Mouse (Mus musculus): Measurements from ENCODE around the gene P3h1.

The P3h1 gene

DNA sequence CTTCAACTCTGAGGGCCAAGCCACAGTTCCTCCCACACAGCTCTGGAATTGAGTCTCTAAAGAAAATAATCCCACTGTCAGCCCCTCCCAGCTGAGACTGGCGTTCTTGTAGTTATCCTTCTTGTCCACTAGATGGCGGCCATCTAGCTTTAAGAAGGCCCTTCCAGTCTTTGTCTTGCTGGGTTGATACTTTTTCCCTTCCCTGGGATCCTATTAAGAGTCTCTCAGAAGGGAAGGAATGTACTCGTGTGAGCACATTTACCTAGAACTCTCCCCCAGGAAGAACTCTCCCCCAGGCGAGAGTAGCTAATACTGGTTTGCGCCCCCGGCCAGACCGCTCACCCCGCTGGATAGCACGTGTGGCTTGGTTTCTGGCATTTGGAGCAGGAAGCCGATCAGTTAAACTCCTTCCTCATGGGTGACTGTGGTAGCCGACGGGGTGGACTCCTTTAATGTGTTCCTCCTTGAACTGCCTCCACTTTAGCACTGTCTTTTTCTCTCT lies 6.5 kb downstream of the P3h1 start:
- peak; percentile 89 for DNase-seq

DNA sequence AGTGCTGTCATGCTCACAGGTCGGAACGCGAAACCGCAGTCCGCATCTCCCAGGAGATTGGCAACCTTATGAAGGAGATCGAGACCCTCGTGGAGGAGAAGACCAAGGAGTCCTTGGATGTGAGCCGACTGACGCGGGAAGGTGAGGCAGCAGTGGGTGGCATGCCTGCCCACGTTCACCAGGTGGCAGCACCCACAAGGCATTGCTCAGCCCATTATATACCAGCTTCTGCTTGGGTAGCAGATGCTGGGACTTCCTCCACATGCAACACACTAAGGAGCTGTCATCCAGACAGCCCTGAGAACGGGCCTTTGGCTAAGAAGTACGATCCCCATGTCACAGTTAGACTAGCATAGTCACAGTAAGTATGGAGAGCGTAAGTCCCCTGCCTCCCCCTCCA lies 8.9 kb downstream of the P3h1 start:
- no peak for DNase-seq

- DNase-seq = no peak
Observed at GRCm38 (mm10) chr4:119242571-119242970, 9.9 kb downstream of the P3h1 start.

DNA sequence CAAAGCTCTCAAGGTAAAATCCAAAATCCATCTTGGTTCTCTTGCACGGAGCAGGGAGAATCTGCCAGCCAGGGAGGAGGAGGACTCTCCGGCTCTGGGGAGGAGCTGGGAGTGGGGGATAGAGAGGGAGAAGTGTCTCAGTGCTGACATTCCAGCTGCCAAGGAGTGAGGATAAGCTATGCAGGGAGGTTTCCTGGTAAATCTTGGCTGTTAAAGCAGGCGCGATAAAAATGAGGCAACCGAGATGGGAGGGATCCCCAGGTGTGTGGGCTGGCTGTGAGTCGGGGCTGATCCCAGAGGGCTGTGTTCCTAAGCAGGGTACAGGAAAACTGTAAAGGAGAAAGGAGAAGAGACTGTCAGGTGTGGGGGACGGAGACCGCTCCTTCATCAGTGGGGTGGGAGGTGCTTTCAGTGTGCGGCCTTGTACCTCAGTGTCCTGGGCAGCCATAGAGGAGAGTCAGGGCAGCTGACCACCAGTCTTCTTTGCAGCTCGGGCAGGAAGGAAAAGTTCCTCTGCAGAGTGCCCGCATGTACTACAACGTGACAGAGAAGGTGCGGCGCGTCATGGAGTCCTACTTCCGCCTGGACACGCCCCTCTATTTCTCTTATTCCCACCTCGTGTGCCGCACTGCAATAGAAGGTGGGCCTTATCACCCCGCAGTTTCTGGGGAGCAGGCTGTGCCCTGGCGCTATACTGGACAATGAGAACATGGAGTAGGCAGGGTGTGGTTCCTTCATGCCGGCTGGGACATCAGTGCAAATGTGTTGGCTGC lies 11.9 kb downstream of the P3h1 start:
- no peak for DNase-seq

DNA sequence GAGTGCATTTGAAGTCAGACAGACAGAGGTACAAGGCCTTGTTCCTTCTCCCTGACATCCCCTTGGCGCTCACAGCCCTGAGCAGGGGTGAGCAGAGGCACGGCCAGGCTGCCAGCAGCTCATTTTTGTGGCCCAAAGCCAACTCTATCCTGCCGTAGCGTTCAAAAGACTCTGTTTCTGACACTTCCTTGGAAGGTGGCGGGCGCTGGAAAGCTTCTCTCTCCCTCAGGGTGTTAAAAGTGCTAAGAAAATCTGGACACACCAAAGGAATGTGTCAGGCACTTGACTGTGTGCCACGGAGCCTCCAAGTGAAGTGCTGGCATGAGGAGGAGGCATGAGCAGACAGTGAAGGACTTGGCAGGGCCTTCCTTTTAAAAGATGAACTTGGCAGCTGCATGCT lies 12.8 kb downstream of the P3h1 start:
- DNase-seq = no peak

DNA sequence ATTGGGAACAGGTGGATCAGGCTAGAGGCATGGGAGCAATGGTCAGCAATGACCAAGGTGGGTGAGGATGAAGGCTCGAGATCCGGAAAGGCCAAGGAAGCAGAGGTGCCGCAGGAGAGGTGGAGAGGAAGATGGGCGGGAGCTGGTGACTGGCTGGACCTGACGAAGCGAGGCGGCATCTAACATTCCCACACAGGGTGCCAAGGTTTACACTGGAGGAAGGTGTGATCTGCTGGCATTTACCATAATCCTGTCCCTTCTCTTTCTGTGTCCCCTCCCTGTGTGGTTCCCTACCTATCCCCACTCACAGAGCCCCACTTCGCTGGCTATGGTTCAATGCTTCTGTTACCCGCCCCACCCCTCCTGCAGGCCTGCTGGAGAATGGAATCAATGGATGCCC lies 13.2 kb downstream of the P3h1 start:
- no peak for DNase-seq

GRCm38 (mm10) chr4:119246688-119247225 lies 14.0 kb downstream of the P3h1 start:
- no peak for DNase-seq

DNA sequence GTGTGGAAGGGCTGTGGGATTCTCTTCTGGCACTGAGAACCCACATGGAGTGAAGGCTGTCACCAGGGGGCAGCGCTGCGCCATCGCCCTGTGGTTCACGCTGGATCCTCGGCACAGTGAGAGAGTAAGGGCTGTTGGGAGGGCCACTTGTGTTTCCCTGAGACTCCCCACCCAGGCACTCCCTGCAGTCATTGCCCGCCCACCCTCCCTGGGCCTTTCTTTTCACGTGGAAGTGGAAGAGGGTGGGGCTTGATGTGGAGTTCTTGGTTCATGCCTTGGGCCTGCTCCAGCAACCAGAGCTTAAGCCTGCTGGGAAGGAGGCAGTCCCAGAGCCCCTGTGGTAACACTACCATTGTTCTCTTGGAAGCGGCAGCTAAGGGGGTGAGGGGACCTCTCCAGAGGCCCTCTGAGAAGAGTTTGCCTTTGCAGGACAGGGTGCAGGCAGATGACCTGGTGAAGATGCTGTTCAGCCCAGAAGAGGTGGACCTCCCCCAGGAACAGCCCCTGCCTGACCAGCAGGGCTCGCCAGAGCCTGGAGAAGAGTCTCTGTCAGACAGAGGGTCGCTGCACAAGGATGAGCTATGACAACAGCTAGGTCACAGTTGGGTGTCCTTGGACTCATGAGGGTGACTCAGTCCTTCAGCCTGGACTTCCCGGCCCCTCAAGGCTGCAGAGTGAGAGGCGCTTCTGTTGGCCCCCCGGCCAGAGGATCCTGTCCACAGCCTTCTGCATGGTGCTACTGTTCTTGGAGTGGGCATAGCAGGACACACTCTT lies 14.9 kb downstream of the P3h1 start:
- peak; percentile 79 for DNase-seq

GRCm38 (mm10) chr4:119248407-119248965 lies 15.8 kb downstream of the P3h1 start:
- no peak for DNase-seq

DNA sequence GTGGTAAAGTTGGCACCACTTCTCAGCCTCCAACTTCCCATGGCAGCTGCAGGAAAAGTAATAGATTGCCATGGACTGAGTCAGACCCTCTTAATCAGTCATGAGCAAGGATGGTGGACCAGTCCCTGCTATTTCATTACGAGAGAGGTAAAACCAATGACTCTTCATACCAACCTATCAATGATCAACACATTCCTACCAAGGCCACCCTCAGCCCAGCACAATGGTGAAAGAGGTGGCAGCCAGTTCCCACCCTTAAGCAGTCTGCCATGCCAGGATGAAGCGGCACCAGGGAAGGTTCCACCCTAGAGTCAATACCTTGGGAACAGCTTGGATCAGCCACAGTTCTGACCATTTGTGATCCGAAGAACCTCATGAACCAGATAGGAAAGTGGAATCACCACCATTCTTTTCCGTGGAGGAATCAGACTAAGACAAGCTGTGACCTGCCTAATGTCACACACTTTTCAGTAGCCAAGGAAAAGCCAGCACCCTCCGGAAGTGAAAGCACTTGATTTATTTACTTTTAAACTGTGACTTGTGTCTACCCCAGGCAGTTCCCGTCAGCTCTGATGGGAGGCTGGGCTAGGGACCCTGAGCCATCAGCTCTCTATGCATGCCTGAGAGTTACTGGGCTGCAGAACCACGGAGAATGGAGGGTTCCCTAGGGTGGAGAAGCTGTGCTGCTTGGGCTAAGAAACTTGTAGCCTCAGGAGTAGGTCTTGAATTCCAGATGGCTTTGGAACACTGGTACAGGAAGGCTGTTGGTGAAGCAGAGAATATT lies 19.5 kb downstream of the P3h1 start:
- no peak for DNase-seq

DNA sequence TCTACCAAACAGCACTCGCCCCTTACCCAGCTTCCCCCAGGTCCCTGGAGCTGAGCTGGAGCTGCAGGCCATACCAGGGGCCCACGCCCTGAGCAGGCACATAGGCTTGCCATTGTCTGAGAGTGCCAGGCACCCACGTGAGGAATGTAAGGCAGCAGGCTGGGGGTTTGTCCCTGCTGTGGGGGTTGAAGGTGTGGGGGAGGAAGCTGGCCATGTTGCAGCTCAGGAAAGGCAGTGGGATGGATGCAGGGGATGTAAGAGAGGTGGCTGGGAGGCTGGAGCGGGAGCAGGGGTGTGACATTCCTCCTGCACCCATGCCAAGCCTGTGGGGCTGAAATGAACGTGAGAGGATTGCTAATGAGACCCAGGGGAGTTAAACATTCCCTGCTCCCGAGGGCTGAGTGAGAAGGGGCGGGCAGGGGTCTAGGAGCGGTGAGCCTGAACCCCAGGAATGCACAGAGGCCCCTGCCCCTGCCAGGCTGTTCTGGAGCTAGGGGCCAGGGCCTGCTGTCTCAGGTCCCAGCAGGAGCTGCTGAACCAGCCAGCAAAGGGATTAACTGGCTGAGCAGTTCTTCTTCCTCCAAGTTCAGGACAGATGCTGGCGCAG lies 21.4 kb downstream of the P3h1 start:
- peak; percentile 66 for DNase-seq

DNA sequence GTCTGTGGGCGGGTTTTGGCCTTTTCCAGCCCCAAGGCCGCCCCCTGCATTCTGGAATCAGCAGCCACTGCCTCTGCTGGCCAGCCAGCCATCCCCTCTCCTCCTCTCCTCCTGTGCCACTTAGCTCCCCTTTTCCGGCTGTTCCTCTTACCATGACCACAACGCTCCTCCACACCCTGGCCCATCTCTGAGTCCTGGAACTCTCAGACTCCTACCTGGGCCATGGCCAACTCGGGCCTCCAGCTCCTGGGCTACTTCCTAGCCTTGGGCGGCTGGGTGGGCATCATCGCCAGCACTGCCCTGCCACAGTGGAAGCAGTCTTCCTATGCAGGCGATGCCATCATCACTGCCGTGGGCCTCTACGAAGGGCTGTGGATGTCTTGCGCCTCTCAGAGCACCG lies 22.6 kb downstream of the P3h1 start, which contains the start of gene Cldn19:
Gene Cldn19 (plus strand): TSS at position 64 of the 400 bp plus-strand sequence.
- DNase-seq = no peak

DNA sequence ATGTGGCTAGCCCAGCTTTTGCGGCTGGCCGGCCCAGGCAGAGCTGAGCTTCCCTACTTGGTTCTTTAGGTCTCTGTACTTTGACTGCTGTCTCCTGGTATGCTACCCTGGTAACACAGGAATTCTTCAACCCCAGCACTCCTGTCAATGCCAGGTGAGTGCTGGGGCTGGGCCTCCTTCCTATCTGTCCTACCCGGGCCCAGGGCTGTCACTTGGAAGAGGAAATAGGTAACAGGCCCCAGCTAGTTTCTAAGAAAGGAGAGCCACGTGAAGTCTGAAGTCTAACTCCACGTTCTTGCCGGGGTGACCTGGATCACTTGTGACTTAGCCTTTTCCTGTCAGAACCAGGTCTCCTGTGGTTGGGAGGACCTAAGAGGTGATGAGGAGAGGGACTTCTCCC lies 24.4 kb downstream of the P3h1 start:
- DNase-seq = no peak

- DNase-seq = no peak
Observed at GRCm38 (mm10) chr4:119259344-119260254, 26.9 kb downstream of the P3h1 start.

GRCm38 (mm10) chr4:119261087-119261713 lies 28.5 kb downstream of the P3h1 start:
- no peak for DNase-seq

GRCm38 (mm10) chr4:119262483-119262882 lies 29.8 kb downstream of the P3h1 start:
- DNase-seq = no peak

- DNase-seq = no peak
Observed at GRCm38 (mm10) chr4:119263459-119263858, 30.7 kb downstream of the P3h1 start.

GRCm38 (mm10) chr4:119266606-119267005 lies 33.9 kb downstream of the P3h1 start:
- DNase-seq = no peak

GRCm38 (mm10) chr4:119274627-119275026 lies 41.9 kb downstream of the P3h1 start:
- DNase-seq = no peak

DNA sequence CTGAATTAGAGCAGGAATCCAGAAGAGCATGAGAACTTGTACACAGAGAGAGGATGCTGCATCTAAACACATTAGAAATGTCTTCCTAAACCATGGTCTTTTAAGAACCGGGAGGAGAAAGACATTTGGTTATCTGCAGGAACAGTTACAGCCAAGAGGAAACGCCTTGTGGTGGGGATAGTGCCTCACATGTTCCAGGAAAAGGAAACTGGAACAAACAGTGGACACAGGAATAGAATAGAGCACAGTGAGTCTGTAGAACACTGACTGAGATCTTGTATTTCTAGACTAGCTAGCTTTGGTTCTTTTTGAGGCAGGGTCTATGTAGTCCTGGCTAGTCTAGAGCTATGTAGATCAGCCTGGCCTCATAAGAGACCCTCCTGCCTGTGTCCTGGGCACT lies 42.5 kb downstream of the P3h1 start:
- DNase-seq = no peak

GRCm38 (mm10) chr4:119275726-119276125 lies 43.0 kb downstream of the P3h1 start:
- DNase-seq = no peak
